Mouse (Mus musculus) E14TG2a.4 (cell line): ENCODE measurements around the gene Trmu.

Experiments
- H3K27me3 ChIP-seq: 2 replicates; pipeline ENCODE4 v1.6.1; 2014; ENCODE audit warnings: low read length, control low read depth; ENCODE audit not compliant: insufficient read depth
- H3K36me3 ChIP-seq: 2 replicates; pipeline ENCODE4 v1.6.1; 2014; ENCODE audit warnings: low read length, control low read depth; ENCODE audit not compliant: insufficient read depth
- H3K4me1 ChIP-seq: replicated peaks from 2 replicates; pipeline ENCODE4 v1.6.1; 2014; ENCODE audit warnings: low read depth, low read length, control low read depth
- H3K4me3 ChIP-seq: replicated peaks from 2 replicates; pipeline ENCODE4 v1.5.1; 2014; ENCODE audit warnings: mild to moderate bottlenecking, low read length
- H3K9me3 ChIP-seq: 2 replicates; pipeline ENCODE4 v1.6.1; 2014; ENCODE audit warnings: low read length, control low read depth
- CTCF ChIP-seq: conservative IDR thresholded peaks from 2 replicates; pipeline ENCODE4 v1.5.1; 2014; ENCODE audit warnings: low read length
- NANOG ChIP-seq: IDR thresholded peaks from 2 replicates; pipeline ENCODE4 v1.6.1; 2014; ENCODE audit warnings: borderline replicate concordance, low read length, mixed read lengths
- POU5F1 ChIP-seq: IDR thresholded peaks from 2 replicates; pipeline ENCODE4 v1.6.1; 2014; ENCODE audit warnings: low read length, borderline replicate concordance

Gene Trmu

DNA sequence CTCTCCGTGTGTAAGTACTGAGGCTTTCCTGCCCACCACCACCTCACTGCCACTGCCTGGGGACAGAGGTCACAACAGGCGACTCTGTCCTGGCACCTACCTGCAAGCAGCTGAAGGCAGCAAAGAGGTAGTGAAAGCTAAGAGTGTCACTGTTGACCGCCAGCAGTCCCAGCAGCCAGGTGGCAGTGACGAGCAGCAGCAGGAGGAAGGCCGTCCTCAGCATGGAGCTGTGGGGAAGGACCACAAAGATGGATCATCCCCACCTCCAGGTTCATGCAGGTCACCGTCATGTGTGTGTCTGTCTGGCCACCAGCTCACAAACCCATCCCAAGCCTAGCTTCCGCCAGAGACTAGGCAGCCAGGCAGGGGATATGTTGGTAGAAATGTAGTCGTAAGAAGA lies 24.7 kb downstream of the Trmu start:
- H3K4me1 ChIP-seq = peaks cover 57% of the 10 kb centered on the region
- no peaks in the 10 kb centered on the region for H3K27me3 ChIP-seq
- TF ChIP-seq POU5F1 = no peak
- no peak for TF ChIP-seq NANOG
- peak; percentile 35 for TF ChIP-seq CTCF
- H3K9me3 ChIP-seq = no peaks in the 10 kb centered on the region
- peaks cover 28% of the 10 kb centered on the region for H3K36me3 ChIP-seq
- no peak overlapping the region for H3K4me3 ChIP-seq

DNA sequence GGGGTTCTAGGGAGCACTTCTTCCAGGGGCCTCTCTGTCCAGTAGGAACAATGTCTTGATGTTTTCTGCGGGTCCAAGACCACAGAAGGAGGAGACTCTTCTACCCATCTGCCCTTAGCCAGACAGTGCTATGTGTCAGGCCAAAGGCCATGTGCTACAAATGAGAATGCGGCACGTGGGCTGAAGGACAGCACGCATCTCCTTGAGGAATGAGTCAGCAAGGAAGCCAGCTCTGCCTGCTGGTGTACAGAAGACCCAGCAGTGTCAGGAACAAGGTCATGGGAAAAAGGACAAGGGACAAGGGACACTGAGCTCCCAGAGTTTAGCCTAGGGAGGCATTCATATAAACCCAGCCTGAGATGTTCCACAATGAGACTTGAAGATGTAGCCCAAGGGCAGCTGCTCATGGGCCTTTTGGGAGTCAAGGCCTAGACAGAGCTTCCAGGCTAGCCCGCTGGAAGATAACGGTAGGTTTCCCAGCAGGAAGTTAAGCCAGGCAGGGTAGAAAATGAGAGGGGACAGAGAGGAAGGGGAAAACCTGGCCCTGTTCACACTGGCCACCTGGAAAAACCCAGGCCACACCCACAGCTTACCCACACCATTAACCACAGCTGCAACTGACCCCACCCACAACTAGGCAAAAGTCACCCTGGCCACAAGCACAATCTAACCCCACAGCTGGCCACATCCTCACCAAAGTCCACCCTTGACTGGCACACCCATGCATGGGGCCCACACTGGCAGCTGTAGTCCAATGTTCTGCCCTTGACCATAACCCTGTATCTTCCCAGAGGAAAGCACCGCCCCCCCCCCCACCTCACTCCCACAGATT lies 29.8 kb downstream of the Trmu start:
- TF ChIP-seq NANOG (no peak), CTCF (no peak), POU5F1 (no peak)
- Histone ChIP-seq H3K4me1 (peaks cover 16% of the 10 kb centered on the region), H3K9me3 (no peaks in the 10 kb centered on the region), H3K4me3 (no peak overlapping the region), H3K36me3 (peaks cover 3% of the 10 kb centered on the region; the same call in 1 of the 2 replicates), H3K27me3 (no peaks in the 10 kb centered on the region)

DNA sequence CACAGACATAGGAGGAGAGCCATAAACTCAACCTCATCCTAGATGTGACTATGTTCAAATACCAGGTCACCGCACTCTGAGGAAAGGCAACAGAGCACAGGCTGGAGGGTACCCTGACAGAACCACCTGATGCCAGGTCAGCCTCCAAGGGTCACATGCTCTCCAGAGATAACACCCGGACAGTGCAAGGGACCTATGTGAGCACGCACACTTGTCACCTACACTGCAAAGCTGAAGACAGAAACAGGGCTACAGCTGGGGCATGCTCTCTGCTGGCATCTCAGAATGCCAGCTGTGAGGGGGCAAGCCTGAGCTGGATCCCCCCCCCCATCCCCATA lies 30.3 kb downstream of the Trmu start:
- Histone ChIP-seq H3K27me3 (no peaks in the 10 kb centered on the region; the same call in 1 of the 2 replicates), H3K4me1 (peaks cover 15% of the 10 kb centered on the region), H3K4me3 (no peak overlapping the region), H3K9me3 (no peaks in the 10 kb centered on the region), H3K36me3 (peaks cover 3% of the 10 kb centered on the region; the same call in 1 of the 2 replicates)
- no peak for TF ChIP-seq NANOG
- no peak for TF ChIP-seq POU5F1
- TF ChIP-seq CTCF = no peak

DNA sequence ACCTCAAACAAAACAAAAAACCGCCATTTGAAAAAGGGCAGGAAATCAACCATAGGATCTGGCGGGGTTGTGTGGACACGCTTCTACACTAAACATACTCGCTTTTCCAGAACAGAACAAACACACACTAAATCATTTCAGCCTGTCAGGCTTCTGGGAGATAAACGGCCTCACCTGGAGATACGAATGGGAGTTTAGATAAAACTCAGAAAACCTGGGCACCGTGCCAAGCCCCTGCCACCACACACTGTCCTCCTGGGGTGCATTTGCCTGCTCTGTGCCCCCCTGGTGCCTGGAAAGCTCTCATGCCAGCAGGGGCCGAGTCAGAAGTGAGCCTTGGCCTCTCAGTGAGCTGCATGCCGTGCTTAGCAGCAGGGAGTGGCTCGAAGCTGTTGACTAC lies 30.8 kb downstream of the Trmu start:
- Histone ChIP-seq H3K27me3 (no peaks in the 10 kb centered on the region; the same call in 1 of the 2 replicates), H3K36me3 (peaks cover 3% of the 10 kb centered on the region; the same call in 1 of the 2 replicates), H3K4me3 (no peak overlapping the region), H3K9me3 (no peaks in the 10 kb centered on the region), H3K4me1 (peaks cover 13% of the 10 kb centered on the region)
- TF ChIP-seq CTCF (no peak), NANOG (no peak), POU5F1 (no peak)

DNA sequence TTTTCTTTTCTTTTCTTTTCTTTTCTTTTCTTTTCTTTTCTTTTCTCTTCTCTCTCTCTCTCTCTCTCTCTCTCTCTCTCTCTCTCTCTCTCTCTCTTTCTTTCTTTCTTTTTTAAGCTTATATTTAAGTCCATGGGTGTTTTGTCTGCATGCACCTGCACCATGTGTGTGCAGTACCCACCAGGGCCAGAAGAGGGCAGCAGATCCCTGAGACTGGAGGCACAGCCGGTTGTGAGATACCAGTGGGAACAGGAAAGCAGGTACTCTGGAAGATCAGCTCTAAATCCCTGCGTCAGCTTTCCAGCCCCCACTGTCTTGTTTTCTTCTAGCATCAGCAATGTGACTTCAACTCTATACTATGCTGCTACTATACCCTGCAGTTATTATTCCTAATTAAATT lies 34.5 kb downstream of the Trmu start:
- Histone ChIP-seq H3K4me3 (no peak overlapping the region), H3K27me3 (no peaks in the 10 kb centered on the region; the same call in 1 of the 2 replicates), H3K4me1 (peaks cover 6% of the 10 kb centered on the region; the same call in 1 of the 2 replicates), H3K36me3 (no peaks in the 10 kb centered on the region), H3K9me3 (no peaks in the 10 kb centered on the region)
- TF ChIP-seq CTCF = peak; percentile 37
- no peak for TF ChIP-seq NANOG

DNA sequence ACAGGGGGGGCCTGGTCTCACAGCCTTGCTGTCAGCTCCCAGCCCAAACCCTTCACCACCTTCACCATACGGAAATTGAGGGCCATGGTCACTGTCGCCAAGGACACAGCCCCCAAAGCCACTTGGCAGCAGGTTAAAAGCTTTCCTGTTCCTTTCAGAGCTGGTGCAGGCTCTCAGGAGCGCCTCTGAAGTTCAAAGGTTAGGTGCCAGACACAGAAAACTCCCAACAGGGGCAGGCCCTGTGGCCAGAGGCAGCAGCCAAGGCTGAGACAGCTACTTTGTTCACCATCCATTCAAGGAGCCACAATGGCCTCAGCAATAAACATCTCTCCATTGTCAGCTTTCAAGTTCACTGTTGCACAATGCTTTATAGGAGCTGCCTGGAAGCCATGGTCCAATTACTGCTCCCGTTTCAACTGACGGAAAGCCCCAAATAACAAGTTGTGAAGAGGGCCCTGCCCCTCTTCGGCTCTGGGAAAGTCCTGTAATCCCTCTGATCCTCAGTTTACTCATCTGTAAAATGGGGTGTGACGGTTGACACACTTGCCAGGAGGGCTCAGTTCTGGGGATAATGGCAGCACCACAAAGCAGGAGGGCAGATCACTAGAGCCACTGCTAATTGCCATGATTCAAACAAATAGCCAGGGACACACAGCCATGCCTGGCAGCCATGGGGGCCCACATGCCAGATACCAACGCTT lies 40.2 kb downstream of the Trmu start:
- Histone ChIP-seq H3K36me3 (peaks cover 28% of the 10 kb centered on the region), H3K4me1 (no peaks in the 10 kb centered on the region), H3K27me3 (no peaks in the 10 kb centered on the region; the same call in 1 of the 2 replicates), H3K9me3 (no peaks in the 10 kb centered on the region), H3K4me3 (no peak overlapping the region)
- TF ChIP-seq NANOG (no peak), CTCF (no peak), POU5F1 (no peak)

DNA sequence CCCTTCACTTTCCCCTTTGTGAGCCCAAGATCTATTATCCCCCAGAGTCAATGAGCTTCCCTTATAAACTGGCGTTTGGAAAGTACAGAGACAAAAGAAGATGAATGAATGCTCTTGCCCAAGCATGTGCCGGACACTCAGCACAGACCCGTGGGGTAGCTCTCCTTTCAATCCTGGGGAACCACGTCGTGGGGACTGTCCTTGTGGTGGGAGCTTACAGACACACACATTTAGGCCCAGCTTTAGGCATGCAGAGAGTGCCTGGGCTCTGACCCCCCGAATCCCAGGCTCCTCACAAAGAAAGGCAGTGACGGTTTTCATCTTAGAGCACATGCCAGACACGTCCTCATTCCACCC lies 40.8 kb downstream of the Trmu start:
- Histone ChIP-seq H3K4me3 (no peak overlapping the region), H3K9me3 (no peaks in the 10 kb centered on the region), H3K4me1 (no peaks in the 10 kb centered on the region), H3K36me3 (peaks cover 33% of the 10 kb centered on the region), H3K27me3 (no peaks in the 10 kb centered on the region)
- TF ChIP-seq CTCF (no peak), NANOG (no peak), POU5F1 (no peak)

DNA sequence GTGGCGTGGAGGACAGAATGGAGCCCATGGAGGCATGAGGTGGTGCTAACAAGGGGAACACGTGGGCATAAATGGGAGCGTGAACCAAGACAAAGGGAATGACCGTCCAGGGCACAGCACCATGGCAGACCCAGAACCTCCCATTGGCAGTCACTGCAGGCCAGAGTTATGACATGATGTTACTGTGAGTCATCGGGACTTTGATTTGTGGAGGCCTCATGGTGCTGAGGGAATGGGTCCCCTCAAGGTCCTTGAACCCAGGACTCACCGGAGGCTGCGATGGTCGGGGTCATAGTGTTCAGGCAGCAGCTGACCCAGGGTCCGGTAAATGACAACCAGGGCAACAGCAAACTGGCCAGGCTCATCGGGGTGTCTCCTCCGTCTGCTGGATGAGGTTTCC lies 42.7 kb downstream of the Trmu start:
- TF ChIP-seq POU5F1 (no peak), NANOG (no peak), CTCF (no peak)
- H3K9me3 ChIP-seq = no peaks in the 10 kb centered on the region
- no peaks in the 10 kb centered on the region for H3K4me1 ChIP-seq
- H3K27me3 ChIP-seq = no peaks in the 10 kb centered on the region
- peaks cover 42% of the 10 kb centered on the region for H3K36me3 ChIP-seq
- no peak overlapping the region for H3K4me3 ChIP-seq

DNA sequence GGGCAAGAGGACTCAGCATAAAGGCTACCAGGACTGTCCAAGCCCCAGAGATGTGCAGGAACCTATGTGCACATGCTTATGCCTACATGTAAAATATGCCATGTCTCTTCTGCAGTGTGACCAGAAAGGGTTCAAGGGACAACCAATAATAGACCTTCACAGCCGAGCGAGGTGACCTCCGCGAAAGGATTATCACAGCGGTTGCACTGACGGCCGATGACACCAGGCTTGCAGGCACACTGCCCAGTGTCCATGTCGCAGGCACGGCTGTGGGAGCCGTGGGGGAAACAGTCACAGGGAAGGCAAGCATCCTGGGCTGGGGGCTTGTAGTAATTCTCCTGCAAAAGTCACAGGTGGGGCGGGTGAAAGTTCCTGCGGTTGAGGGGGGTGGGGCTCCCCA lies 49.0 kb downstream of the Trmu start:
- no peaks in the 10 kb centered on the region for H3K4me1 ChIP-seq
- H3K27me3 ChIP-seq = no peaks in the 10 kb centered on the region
- H3K4me3 ChIP-seq = no peak overlapping the region
- TF ChIP-seq CTCF (no peak), POU5F1 (no peak), NANOG (no peak)
- no peaks in the 10 kb centered on the region for H3K9me3 ChIP-seq
- peaks cover 32% of the 10 kb centered on the region for H3K36me3 ChIP-seq
